Mouse (Mus musculus): ENCODE results near the gene Rpl36. TPM values are rescaled to one million over a fixed set of nuclear protein-coding genes. Genes with fewer than 3 reads are reported as not detected.

Rpl36 gene
- total RNA-seq, 2 experiments from 2014 or later = 341 to 404 TPM

DNA sequence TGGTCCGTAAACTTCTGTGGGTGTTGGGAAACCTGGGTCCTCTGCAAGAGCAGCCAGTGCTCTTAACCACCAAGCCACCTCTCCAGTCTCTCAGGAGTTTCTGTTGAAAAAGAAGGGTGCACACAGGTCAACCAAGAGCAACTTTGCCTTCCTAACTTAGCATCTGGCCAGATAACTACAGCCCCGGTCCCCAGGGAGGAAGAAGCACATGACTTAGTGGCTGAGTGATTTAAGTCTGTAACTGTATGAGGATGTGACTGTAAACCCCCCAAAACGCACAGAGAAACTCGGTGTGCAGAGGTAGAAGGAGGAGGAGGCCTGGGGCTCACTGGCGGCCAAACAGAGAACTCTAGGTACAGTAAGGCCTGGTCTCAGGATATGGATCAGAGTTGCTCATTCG, 20.8 kb downstream of the Rpl36 start:
- DNase-seq (ENCODE audit: extremely low spot score in 1 of 2, low spot score in 1 of 2) = no peak

DNA sequence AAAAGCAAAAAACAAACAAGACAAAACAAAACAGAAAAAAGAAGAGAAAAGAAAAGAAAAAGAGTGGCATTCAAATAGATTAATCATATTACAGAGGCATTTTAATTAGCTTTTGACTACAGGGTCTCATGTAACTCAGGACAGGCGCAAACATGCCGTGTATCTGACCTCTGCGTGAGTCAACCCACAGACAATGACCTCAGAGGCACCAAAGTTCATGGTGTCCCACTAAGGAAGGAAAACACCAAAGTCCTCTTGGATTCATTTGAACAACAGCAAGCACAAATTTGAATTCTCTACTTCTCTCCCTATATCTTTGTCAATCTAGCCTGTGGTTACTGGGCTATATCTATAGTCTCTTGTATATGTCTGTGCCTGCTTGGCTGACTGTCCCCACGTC, 30.0 kb downstream of the Rpl36 start:
- DNase-seq (ENCODE audit: extremely low spot score in 1 of 2, low spot score in 1 of 2) = no peak

DNA sequence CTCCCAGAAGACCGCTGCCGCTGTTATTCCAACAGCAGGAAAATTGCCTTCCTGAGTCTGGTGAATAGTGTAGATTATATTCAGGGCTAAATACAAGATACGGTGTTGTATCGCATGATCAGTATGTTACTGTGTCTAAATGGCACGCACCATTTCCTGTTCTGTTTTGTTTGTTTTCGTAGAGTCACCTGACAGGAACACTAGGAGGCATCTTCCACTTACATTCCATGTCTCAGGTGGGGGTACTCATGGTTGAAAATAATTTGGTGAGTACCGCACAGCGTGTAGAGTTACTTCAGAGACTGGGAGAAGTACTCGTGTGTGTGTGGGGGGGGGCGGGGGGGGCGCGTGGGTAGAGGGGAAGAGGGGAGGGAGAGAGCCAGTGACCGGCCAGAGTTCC, 34.3 kb downstream of the Rpl36 start:
- DNase-seq (ENCODE audit: extremely low spot score in 1 of 2, low spot score in 1 of 2) = no peak

DNA sequence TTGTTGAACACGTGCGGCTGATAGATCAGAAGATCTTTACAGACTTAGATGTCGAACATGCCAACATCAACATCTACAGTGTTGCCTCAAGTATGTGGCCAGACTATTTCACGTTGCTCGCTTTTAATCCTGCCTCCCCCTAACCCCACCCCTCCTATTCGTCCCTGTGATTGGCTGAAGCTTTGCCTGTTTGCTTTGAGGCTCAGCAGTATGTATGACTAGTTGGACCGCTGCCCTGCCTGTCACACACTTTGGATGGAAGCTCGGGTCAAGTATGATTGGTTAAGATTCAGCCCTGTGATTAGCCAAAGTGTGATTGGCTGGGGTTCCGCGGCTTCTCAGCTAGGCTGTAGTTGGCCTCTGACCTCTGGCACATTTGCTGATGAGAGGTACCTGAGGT, 38.6 kb downstream of the Rpl36 start:
- no peak for DNase-seq (ENCODE audit: extremely low spot score in 1 of 2, low spot score in 1 of 2)

- DNase-seq (ENCODE audit: extremely low spot score in 1 of 2, low spot score in 1 of 2) = no peak
Observed at GRCm38 (mm10) chr17:56654771-56655170, 41.6 kb downstream of the Rpl36 start.

DNA sequence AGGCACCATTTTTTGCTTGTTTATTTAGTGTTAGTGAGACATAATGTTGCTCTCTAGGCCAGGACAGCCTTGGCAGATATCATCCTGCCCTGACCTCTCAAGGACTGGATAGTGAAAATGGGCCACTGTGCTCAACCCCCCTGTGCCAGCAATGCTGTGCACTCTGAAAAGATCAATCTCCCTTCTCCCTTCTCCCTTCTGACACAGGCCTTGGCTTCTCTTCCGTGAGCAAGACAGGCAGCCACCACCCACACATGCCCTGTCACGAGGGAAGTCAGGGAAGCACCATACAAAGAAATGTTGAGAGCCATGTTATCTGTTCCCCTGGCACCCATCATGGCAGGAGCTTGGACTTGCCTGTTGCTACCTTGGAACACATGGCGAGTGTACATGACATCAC, 42.1 kb downstream of the Rpl36 start:
- DNase-seq (ENCODE audit: extremely low spot score in 1 of 2, low spot score in 1 of 2) = no peak

- DNase-seq (ENCODE audit: extremely low spot score in 1 of 2, low spot score in 1 of 2) = no peak
Observed at GRCm38 (mm10) chr17:56656171-56656570, 43.0 kb downstream of the Rpl36 start.

GRCm38 (mm10) chr17:56663659-56664058, 50.4 kb downstream of the Rpl36 start:
- DNase-seq (ENCODE audit: extremely low spot score in 1 of 2, low spot score in 1 of 2) = no peak

Other genes with a start within 250 kb of the Rpl36 start
- 100 to 1,000 TPM; 658 to 741 TPM for gene Ptprs, start 136.9 kb upstream of the Rpl36 start, total RNA-seq (2021)
- not detected for gene Znrf4, start 101.0 kb upstream of the Rpl36 start, total RNA-seq (2021)
- 1 to 10 TPM; 1.9 to 3.4 TPM for gene Gm20219, start 59.0 kb upstream of the Rpl36 start, total RNA-seq (2021)
- gene Safb2, start 28.8 kb upstream of the Rpl36 start, total RNA-seq (2021) = 100 to 1,000 TPM in 1 of 2 experiments, 10 to 100 TPM in 1; 87.9 to 144 TPM
- 100 to 1,000 TPM; 148 to 163 TPM for gene Safb, start 28.6 kb upstream of the Rpl36 start, total RNA-seq (2021)
- gene 2410015M20Rik, start 3.6 kb upstream of the Rpl36 start, total RNA-seq (2021) = 100 to 1,000 TPM; 138 to 163 TPM
- gene Lonp1, start 13.5 kb downstream of the Rpl36 start, total RNA-seq (2021) = 10 to 100 TPM; 62.1 to 62.5 TPM
- under 1 TPM; 0.44 to 0.85 TPM for gene Catsperd, start 14.7 kb downstream of the Rpl36 start, total RNA-seq (2021)
- gene Ranbp3, start 59.9 kb downstream of the Rpl36 start, total RNA-seq (2021) = 10 to 100 TPM; 85.2 to 91.0 TPM
- 100 to 1,000 TPM; 242 to 258 TPM for gene Ndufa11, start 104.4 kb downstream of the Rpl36 start, total RNA-seq (2021)
- gene Vmac, start 104.6 kb downstream of the Rpl36 start, total RNA-seq (2021) = 10 to 100 TPM; 11.5 to 14.4 TPM
- 1 to 10 TPM; 2.7 to 3.6 TPM for gene Nrtn, start 144.1 kb downstream of the Rpl36 start, total RNA-seq (2021)
- gene Dus3l, start 151.3 kb downstream of the Rpl36 start, total RNA-seq (2021) = 10 to 100 TPM; 61.1 to 73.0 TPM
- gene Prr22, start 156.8 kb downstream of the Rpl36 start, total RNA-seq (2021) = 1 to 10 TPM in 1 of 2 experiments, under 1 TPM in 1; 0.89 to 1.6 TPM
- gene Rfx2, start 217.6 kb downstream of the Rpl36 start, total RNA-seq (2021) = 1 to 10 TPM; 3.8 to 4.4 TPM

All from layer of hippocampus, postnatal 25 days (tissue).